Mouse (Mus musculus): ENCODE results near the gene Runx1. TPM values are rescaled to one million over a fixed set of nuclear protein-coding genes. Genes with fewer than 3 reads are reported as not detected.

Runx1 gene
- polyA plus RNA-seq, 1 experiment from 2014 or later = 2.9 TPM

GRCm38 (mm10) chr16:92615234-92615799 is 210.6 kb downstream of the Runx1 start:
- Histone ChIP-seq H3K9me3 (replicated peaks) (no peaks in the 10 kb centered on the region), H3K36me3 (no peaks in the 10 kb centered on the region), H3K4me2 (no peak overlapping the region), H3K4me1 (0 out of 2 replicates have a peak, but pooled peaks cover 7% of the 10 kb centered on the region), H3K27ac (replicated peaks) (no peak overlapping the region), H3K4me3 (replicated peaks) (no peak overlapping the region), H3K27me3 (replicated peaks) (no peaks in the 10 kb centered on the region), H3K9ac (replicated peaks) (no peak overlapping the region)
- 90% methylated on average over 15 of the region's 15 CpGs for WGBS
- ATAC-seq (ENCODE audit: low FRiP score) = no peak

DNA sequence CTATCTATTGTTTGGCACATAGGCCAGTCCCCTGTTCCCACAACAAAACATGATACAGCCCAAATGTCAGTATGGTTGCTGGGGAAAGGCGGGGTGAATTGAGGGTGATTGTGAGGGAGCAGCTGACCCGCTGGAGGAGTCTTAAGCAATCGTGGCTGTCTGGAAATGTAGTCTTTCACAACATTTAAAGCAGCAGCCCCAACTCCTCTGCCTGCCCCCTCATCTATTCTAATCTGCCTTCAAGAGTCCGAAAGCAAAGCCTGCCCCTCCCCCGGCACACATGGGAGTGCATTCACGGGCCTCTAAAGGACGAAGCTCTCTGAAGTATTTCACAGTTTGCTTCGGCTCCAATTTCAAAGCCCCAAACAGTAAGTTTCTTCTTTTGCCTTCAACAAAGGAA is 213.4 kb downstream of the Runx1 start:
- 37% methylated on average over 8 of the region's 8 CpGs for WGBS
- no peak for ATAC-seq (ENCODE audit: low FRiP score)
- H3K4me3 ChIP-seq (replicated peaks) = no peak overlapping the region
- H3K27me3 ChIP-seq (replicated peaks) = 0 out of 2 replicates have a peak, but pooled peaks cover 6% of the 10 kb centered on the region
- no peaks in the 10 kb centered on the region for H3K36me3 ChIP-seq
- H3K9me3 ChIP-seq (replicated peaks) = no peaks in the 10 kb centered on the region
- H3K9ac ChIP-seq (replicated peaks) = no peak overlapping the region
- H3K4me1 ChIP-seq = peaks cover 27% of the 10 kb centered on the region
- no peak overlapping the region for H3K27ac ChIP-seq (replicated peaks)
- H3K4me2 ChIP-seq = no peak overlapping the region

GRCm38 (mm10) chr16:92611641-92612149 is 214.3 kb downstream of the Runx1 start:
- WGBS = 75% methylated on average over 12 of the region's 12 CpGs
- peaks cover 27% of the 10 kb centered on the region for H3K4me1 ChIP-seq
- no peaks in the 10 kb centered on the region for H3K9me3 ChIP-seq (replicated peaks)
- H3K27ac ChIP-seq (replicated peaks) = no peak overlapping the region
- ATAC-seq (ENCODE audit: low FRiP score) = no peak
- H3K36me3 ChIP-seq = no peaks in the 10 kb centered on the region
- peaks cover 9% of the 10 kb centered on the region for H3K27me3 ChIP-seq (replicated peaks)
- no peak overlapping the region for H3K4me3 ChIP-seq (replicated peaks)
- no peak overlapping the region for H3K4me2 ChIP-seq
- no peak overlapping the region for H3K9ac ChIP-seq (replicated peaks)

DNA sequence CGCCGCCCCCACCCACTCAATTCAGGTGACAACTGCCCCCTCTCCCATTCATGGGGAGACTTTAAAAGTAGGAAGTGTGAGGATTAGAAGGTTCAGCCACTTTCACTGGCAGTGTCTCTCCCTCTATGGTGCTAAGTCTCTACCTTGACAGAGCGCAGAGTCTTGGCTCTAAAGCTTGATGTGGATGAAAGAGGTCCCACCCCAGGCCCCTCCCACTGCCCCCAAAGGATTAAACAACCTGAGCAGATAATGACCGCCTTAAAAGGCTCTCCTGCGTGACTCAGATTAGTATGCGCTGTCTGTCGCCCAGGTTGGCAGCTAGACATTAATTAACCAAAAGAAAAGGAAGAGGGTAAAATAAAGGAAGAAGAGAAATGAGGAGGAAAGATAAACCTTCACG is 215.5 kb downstream of the Runx1 start:
- Histone ChIP-seq H3K4me1 (peaks cover 33% of the 10 kb centered on the region), H3K36me3 (no peaks in the 10 kb centered on the region), H3K9me3 (replicated peaks) (no peaks in the 10 kb centered on the region), H3K27ac (replicated peaks) (no peak overlapping the region), H3K9ac (replicated peaks) (no peak overlapping the region), H3K27me3 (replicated peaks) (peaks cover 14% of the 10 kb centered on the region), H3K4me3 (replicated peaks) (no peak overlapping the region), H3K4me2 (no peak overlapping the region)
- ATAC-seq (ENCODE audit: low FRiP score) = no peak
- 44% methylated on average over 8 of the region's 8 CpGs for WGBS

DNA sequence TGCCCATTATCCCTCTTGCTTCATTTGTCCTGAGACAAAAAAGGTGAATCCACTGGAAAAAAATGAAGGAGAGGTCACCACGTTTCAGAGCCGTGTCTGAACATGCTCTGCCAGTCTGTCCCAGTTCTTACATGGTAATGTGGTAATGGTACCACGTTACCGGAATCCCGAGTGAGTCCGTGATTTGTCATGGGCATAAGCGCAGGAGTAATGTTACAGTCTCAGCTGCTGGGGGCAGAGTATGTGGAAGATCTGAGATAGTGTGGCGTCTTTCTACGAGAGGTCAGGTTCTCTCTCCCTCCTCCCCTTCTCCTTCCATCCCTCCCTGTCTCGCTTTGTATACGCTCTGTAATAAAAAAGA is 216.3 kb downstream of the Runx1 start:
- Histone ChIP-seq H3K4me3 (replicated peaks) (no peak overlapping the region), H3K9me3 (replicated peaks) (no peaks in the 10 kb centered on the region), H3K9ac (replicated peaks) (no peak overlapping the region), H3K27me3 (replicated peaks) (peaks cover 14% of the 10 kb centered on the region), H3K36me3 (no peaks in the 10 kb centered on the region), H3K4me2 (peak overlapping the region; percentile 17; the same call in 1 of the 2 replicates), H3K4me1 (peaks cover 35% of the 10 kb centered on the region), H3K27ac (replicated peaks) (no peak overlapping the region)
- ATAC-seq (ENCODE audit: low FRiP score) = no peak
- 35% methylated on average over 11 of the region's 11 CpGs for WGBS

DNA sequence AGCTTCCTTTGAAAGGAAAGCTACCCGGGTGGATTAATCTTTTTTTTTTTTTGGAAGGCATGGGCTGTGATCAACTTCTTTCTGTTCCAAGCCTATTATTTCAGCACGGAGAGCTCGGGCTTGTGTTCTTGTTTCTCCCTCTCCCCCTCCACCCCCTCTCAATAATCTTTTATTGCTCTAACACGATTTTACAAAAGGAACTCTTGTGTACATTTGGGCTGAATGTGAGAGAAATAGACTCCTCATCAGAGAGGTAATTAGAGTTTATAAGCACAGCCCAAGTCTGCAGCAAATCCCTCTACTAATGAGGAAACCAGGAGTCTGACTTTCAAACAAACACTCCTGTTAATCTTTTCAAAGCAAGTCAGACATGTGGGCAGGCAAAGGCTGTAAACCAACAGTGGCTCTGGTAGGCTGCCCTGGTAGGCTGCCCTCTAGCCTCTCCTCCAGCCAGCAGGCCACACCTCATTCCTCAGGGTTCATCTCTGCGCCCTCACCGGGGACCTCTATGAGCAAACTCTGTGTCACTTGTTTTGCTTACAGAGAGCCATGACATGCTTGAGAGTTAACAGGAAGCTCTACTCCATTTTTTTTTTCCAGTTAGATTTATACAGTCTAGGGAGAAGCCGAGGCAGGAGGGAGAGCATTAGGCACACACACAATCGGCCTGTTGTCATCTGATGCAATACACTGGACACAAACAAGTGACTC is 216.8 kb downstream of the Runx1 start:
- Histone ChIP-seq H3K9ac (replicated peaks) (no peak overlapping the region), H3K36me3 (no peaks in the 10 kb centered on the region), H3K27me3 (replicated peaks) (peaks cover 17% of the 10 kb centered on the region), H3K27ac (replicated peaks) (no peak overlapping the region), H3K4me1 (peaks cover 35% of the 10 kb centered on the region), H3K9me3 (replicated peaks) (no peaks in the 10 kb centered on the region), H3K4me2 (peak overlapping the region; percentile 17; the same call in 1 of the 2 replicates), H3K4me3 (replicated peaks) (no peak overlapping the region)
- ATAC-seq (ENCODE audit: low FRiP score) = no peak
- 9% methylated on average over 8 of the region's 8 CpGs for WGBS

DNA sequence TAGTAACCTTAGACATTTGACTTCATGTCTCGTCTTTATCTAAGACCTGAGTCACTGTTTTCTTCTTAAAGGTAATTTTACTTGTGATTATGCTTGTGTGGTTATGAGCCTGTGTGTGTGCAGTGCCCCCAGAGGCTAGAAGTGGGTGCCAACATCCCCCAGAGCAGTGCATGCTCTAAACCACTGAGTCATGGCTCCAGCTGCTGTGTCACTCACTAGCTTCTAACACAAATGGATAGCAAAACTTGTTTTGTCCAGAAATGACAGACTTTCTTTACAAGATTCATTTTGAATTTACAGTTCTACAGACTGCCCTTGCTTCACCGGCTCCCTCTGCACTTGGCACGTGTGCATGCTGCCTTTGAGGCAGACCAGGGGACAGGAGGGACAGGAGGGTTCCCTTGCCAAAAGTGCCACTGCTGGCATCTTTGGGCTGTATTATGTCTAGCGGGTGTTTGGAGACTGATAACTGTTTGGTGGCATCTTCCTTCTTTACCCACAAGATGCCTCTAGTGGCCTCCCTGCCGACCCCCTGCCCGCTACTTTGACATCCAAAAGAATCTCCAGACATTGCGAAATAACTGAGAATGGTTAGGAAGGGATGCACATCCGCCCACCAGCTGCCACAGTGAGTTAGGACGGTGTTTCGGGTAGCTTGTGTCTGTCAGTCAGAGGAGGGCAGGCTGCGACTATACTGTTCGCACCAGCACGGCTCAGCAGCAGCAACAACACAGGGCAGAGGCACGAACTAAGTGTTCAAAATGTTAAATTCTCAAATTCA is 217.6 kb downstream of the Runx1 start:
- no peak overlapping the region for H3K27ac ChIP-seq (replicated peaks)
- H3K27me3 ChIP-seq (replicated peaks) = peaks cover 20% of the 10 kb centered on the region
- H3K9me3 ChIP-seq (replicated peaks) = no peaks in the 10 kb centered on the region
- H3K4me1 ChIP-seq = peaks cover 35% of the 10 kb centered on the region
- no peak overlapping the region for H3K4me3 ChIP-seq (replicated peaks)
- WGBS = 44% methylated on average over 14 of the region's 14 CpGs
- H3K4me2 ChIP-seq = no peak overlapping the region
- no peaks in the 10 kb centered on the region for H3K36me3 ChIP-seq
- no peak overlapping the region for H3K9ac ChIP-seq (replicated peaks)
- no peak for ATAC-seq (ENCODE audit: low FRiP score)

DNA sequence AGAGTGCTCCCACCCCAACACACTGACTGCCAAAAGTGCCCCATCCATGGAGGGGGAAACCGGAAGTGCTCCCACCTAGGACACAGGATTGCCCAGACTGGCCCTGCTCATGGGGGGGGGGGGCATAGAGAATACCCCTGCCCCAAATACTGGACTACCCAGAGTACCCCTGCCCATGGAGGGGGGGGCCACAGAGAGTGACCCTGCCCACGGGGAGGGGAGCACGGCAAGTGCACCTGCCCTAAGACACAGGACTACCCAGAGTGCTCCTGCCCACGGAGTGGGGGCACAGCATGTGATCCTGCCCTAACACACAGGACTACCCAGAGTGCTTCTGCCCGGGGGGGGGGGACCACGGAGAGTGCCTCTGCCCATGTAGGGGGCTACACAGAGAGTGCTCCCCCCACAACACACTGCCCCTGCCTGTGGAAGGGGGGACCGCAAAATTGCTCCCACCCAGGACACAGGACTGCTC is 219.4 kb downstream of the Runx1 start:
- Histone ChIP-seq H3K27me3 (replicated peaks) (peaks cover 20% of the 10 kb centered on the region), H3K9ac (replicated peaks) (no peak overlapping the region), H3K27ac (replicated peaks) (no peak overlapping the region), H3K36me3 (no peaks in the 10 kb centered on the region), H3K4me1 (peaks cover 35% of the 10 kb centered on the region), H3K4me3 (replicated peaks) (no peak overlapping the region), H3K9me3 (replicated peaks) (no peaks in the 10 kb centered on the region), H3K4me2 (no peak overlapping the region; the same call in 1 of the 2 replicates)
- ATAC-seq (ENCODE audit: low FRiP score) = 0 out of 2 replicates have a peak, but pooled peaks have one; percentile 22
- WGBS = 89% methylated on average over 7 of the region's 7 CpGs

DNA sequence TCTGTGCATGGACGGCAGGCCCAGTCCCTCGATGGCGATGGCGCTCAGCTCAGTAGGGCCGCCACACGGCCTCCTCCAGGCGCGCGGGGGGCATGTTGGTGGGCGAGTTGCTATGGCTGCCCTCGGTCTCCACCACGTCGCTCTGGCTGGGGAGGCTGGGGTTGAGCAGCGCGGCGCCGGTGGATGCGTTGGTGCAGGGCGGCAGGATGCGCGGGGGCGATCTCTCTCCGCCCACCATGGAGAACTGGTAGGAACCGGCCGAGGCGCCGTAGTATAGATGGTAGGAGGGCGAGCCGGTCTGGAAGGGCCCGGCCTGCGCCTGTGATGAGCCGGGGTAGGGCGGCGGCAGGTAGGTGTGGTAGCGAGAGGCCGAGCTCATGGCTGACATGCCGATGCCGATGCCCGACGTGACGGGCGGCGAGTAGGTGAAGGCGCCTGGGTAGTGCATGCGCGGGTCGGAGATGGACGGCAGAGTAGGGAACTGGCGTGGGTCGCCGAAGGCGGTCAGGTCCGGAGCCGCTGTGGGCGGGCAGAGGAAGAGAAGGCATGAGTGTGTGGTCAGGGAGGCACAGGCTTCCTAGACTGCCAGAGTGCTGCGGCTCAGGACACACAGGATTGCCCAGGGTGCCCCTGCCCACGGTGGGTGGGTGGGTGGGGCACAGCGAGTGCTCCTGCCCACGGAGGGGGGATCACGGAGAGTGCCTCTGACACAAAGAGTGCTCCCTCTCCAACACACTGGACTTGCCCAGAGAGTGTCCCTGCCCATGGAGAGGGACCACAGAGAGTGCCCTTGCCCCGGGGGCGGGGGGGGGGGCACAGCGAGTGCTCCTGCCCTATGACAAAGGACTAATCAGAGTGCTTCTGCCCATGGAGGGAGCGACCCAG is 220.1 kb downstream of the Runx1 start:
- Histone ChIP-seq H3K4me1 (peaks cover 33% of the 10 kb centered on the region), H3K27ac (replicated peaks) (no peak overlapping the region), H3K9ac (replicated peaks) (peak overlapping the region; percentile 47), H3K4me3 (replicated peaks) (peak overlapping the region; percentile 45), H3K4me2 (peak overlapping the region; percentile 75), H3K27me3 (replicated peaks) (peaks cover 20% of the 10 kb centered on the region), H3K9me3 (replicated peaks) (no peaks in the 10 kb centered on the region), H3K36me3 (no peaks in the 10 kb centered on the region)
- 11% methylated on average over 61 of the region's 64 CpGs for WGBS
- peak; percentile 63 for ATAC-seq (ENCODE audit: low FRiP score)

DNA sequence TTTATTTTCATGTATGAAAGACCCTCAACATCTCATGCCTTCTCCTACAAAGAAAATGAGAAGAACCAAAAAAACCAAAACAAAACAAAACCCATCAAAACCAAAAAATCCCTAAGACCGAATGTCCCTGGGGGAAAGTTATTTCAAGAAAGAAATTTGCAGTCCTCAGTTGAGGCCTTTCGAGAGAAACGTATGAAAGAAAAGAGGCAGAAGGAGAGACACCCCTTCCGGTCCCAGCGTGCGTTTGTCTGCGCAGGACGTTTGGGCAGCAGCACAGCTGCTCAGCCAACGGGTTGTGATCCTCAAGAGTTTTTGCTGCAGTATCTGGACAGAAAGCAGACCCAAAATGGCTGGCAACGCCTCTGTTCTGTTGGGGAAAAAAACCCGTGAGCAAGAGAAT is 223.4 kb downstream of the Runx1 start:
- Histone ChIP-seq H3K9ac (replicated peaks) (no peak overlapping the region), H3K4me2 (no peak overlapping the region), H3K4me3 (replicated peaks) (no peak overlapping the region), H3K36me3 (no peaks in the 10 kb centered on the region), H3K27ac (replicated peaks) (no peak overlapping the region), H3K9me3 (replicated peaks) (no peaks in the 10 kb centered on the region), H3K27me3 (replicated peaks) (peaks cover 14% of the 10 kb centered on the region), H3K4me1 (peaks cover 8% of the 10 kb centered on the region)
- no peak for ATAC-seq (ENCODE audit: low FRiP score)
- 80% methylated on average over 11 of the region's 11 CpGs for WGBS

- Histone ChIP-seq H3K4me1 (peaks cover 8% of the 10 kb centered on the region), H3K27ac (replicated peaks) (no peak overlapping the region), H3K27me3 (replicated peaks) (peaks cover 7% of the 10 kb centered on the region), H3K9ac (replicated peaks) (no peak overlapping the region), H3K4me2 (no peak overlapping the region), H3K36me3 (no peaks in the 10 kb centered on the region), H3K9me3 (replicated peaks) (no peaks in the 10 kb centered on the region), H3K4me3 (replicated peaks) (no peak overlapping the region)
- 84% methylated on average over 9 of the region's 9 CpGs for WGBS
- no peak for ATAC-seq (ENCODE audit: low FRiP score)
These were observed 224.6 kb downstream of the Runx1 start for GRCm38 (mm10) chr16:92601270-92601826.
